Mouse (Mus musculus): ENCODE data around the gene Ppp3cb.

GRCm38 (mm10) chr14:20529643-20530042, 16.7 kb downstream of the Ppp3cb start:
- TF ChIP-seq CTCF (IDR thresholded peaks at IDR 0.05; ENCODE audit: borderline replicate concordance, insufficient read depth, low read length): no peak
- TF ChIP-seq POLR2A (IDR thresholded peaks at IDR 0.05; ENCODE audit: low read depth, low read length): no peak

Measured in embryonic fibroblast, embryonic 13.5 days (primary cell).